Mouse (Mus musculus) hindbrain, embryonic 14.5 days (tissue): ENCODE measurements at regions not wholly inside any gene's neighbourhood (a gene's known extent, or its start where the extent isn't known, plus 50 kb on each side); places are given as distances from the start of the nearest gene placed in this dataset.

Source experiments
- ATAC-seq: fragments of 200-750 bp; cut with Nextera tagmentation; 2 replicates; pipeline ENCODE4 v1.8.0; 2017; ENCODE audit warnings: moderate number of reproducible peaks, mild to moderate bottlenecking, moderate TSS enrichment, moderate library complexity; ENCODE audit not compliant: low FRiP score
- DNase-seq: peaks from one replicate; pipeline ENCODE4 v3.0.0-alpha.2; 2015; ENCODE audit warnings: low spot score
- H3K27ac ChIP-seq: fragments of 300-500 bp; sonication (generic); 2 replicates; pipeline ENCODE4 v1.5.1; 2014; ENCODE audit warnings: mild to moderate bottlenecking, moderate library complexity
- H3K27me3 ChIP-seq: fragments of 300-500 bp; sonication (generic); 2 replicates; pipeline ENCODE4 v1.6.1; 2014; ENCODE audit warnings: mild to moderate bottlenecking, low read length, mixed read lengths; ENCODE audit not compliant: control insufficient read depth, insufficient read depth
- H3K36me3 ChIP-seq: fragments of 300-500 bp; sonication (generic); replicated peaks from 2 replicates; pipeline ENCODE4 v1.6.1; 2014; ENCODE audit not compliant: control insufficient read depth, insufficient read depth
- H3K4me1 ChIP-seq: fragments of 300-500 bp; sonication (generic); replicated peaks from 2 replicates; pipeline ENCODE4 v1.6.1; 2014; ENCODE audit warnings: antibody characterized with exemption, low read length, mixed read lengths; ENCODE audit not compliant: control insufficient read depth, insufficient read depth
- H3K4me2 ChIP-seq: fragments of 300-500 bp; sonication (generic); replicated peaks from 2 replicates; pipeline ENCODE4 v1.6.1; 2014; ENCODE audit warnings: mild to moderate bottlenecking, moderate library complexity
- H3K4me3 ChIP-seq: fragments of 300-500 bp; sonication (generic); replicated peaks from 2 replicates; pipeline ENCODE4 v1.5.1; 2014; ENCODE audit warnings: mild to moderate bottlenecking, low read length
- H3K9ac ChIP-seq: fragments of 300-500 bp; sonication (generic); 2 replicates; pipeline ENCODE4 v1.6.1; 2014
- H3K9me3 ChIP-seq: fragments of 300-500 bp; sonication (generic); 2 replicates; pipeline ENCODE4 v1.6.1; 2016; ENCODE audit warnings: low read length; ENCODE audit not compliant: control insufficient read depth
- WGBS: fragments of 180-500 bp; shearing (Covaris S2); extraction: QIAGEN DNeasy Blood & Tissue Kit; methylation state at CpG from one replicate; pipeline ENCODE4 v1.1.7; 2014; 5-methylcytosine and 5-hydroxymethylcytosine counted together

DNA sequence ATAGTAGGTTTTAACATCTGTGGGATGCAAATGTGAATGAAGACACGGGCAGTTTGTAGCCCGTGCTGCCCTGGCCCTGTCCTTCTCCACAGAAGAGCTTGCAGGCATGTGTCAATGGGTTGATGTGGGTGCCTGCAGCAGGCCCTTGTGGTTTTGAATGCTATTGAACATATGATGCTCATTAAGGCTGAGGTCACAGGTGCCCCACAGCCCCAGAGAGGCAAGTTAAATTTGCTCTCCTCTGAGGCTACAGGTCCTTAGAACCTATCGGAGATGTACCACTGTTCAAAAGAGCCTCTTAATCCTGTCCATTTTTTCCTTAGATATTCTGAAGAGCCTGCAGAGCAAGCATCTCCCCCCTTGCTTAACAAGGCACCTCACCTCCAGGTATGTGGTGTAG lies 71.7 kb upstream of the Dlg1 start:
- Histone ChIP-seq H3K4me2 (no peak overlapping the region), H3K9me3 (no peaks in the 10 kb centered on the region), H3K4me1 (peaks cover 28% of the 10 kb centered on the region), H3K27ac (peak overlapping the region; percentile 85), H3K9ac (no peak overlapping the region), H3K27me3 (no peaks in the 10 kb centered on the region), H3K36me3 (no peaks in the 10 kb centered on the region), H3K4me3 (no peak overlapping the region)
- 40% methylated on average over 3 of the region's 3 CpGs for WGBS
- DNase-seq (no peak), ATAC-seq (0 out of 2 replicates have a peak, but pooled peaks have one; percentile 4)

DNA sequence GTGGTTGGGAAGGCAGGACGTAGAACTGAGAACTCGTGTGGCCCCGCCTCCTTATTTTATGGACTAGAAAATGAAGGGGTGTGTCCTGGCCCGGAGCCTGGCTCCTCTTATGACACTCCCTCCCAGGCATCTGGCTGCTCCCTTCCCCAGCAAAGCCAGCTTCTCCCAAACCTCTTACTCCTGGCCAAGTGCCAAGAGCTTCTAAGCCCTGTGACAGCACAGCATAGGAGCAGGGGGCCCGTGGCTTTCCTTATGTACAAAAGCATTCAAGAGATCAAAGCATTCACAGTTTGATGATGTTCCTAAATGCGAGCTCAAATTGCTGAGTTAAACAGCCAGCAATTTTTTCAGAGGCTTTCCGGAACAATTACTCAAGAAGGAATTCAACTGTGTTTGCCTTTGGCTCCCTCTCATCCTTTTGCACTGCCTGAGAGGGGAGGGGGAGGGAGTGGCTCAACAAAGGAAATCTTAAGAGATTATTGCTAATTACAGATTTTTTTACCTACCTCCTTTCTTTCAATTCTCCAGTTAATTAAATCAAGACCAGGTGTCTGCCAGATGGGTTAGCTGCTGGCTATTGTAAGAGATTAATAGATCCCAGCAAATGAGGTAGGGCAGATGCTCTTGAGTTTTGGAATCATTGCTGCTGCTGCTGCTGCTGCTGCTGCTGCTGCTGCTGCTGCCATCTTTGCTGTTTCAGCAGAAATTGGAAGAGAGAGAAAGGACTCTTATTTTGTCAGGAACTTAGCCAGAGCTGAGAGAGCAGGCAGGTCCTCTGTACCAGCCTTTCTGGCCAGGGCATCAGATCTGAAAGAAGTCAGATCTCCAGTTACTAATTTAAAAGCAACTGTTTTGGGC lies 71.0 kb upstream of the Dlg1 start:
- Histone ChIP-seq H3K4me1 (peaks cover 28% of the 10 kb centered on the region), H3K9ac (no peak overlapping the region), H3K27ac (peak overlapping the region; percentile 85), H3K27me3 (no peaks in the 10 kb centered on the region), H3K36me3 (no peaks in the 10 kb centered on the region), H3K4me3 (no peak overlapping the region), H3K4me2 (peak overlapping the region; percentile 28), H3K9me3 (no peaks in the 10 kb centered on the region)
- DNase-seq, result peak; percentile 87
- ATAC-seq, result peak; percentile 94
- WGBS, result 10% methylated on average over 7 of the region's 7 CpGs

DNA sequence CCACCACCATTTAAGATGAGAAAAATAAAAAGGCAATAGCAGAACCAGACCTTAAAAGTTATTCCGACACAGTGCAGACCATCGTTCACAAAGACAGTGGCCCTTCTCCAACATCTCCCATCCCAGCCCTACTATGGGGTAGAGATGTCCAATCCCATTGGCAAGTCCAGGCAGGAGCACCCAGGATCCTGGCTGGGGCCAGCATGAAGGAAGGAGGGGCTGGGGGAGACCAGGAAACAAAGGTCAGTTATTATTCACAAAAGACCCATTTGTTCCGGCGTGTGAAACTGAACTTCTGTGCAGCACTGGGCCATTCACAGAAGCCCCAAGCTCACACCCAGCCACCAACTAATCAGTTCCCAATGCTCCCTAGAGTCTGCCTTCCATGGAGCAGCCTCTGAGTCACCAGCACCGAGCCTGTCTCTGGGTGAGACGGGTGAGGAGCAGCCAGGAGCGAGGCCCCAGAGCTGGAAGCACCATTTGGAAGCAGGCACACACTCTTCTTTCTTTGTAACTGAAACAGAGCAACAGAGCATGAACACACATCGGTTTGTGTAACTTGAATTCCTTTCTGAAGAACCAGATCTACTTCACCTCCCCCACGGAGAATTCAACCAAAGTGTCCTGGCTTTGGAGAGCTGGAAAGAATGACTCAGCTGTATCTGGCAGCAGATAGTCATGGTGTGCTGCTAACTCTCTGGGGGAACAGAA lies 70.1 kb upstream of the Dlg1 start:
- Histone ChIP-seq H3K9ac (no peak overlapping the region), H3K27me3 (no peaks in the 10 kb centered on the region), H3K4me3 (no peak overlapping the region), H3K36me3 (no peaks in the 10 kb centered on the region), H3K4me2 (peak overlapping the region; percentile 28; the same call in 1 of the 2 replicates), H3K9me3 (no peaks in the 10 kb centered on the region), H3K4me1 (peaks cover 28% of the 10 kb centered on the region), H3K27ac (peak overlapping the region; percentile 85)
- DNase-seq (no peak), ATAC-seq (peak; percentile 35; the same call in 1 of the 2 replicates)
- WGBS, result 29% methylated on average over 9 of the region's 9 CpGs

DNA sequence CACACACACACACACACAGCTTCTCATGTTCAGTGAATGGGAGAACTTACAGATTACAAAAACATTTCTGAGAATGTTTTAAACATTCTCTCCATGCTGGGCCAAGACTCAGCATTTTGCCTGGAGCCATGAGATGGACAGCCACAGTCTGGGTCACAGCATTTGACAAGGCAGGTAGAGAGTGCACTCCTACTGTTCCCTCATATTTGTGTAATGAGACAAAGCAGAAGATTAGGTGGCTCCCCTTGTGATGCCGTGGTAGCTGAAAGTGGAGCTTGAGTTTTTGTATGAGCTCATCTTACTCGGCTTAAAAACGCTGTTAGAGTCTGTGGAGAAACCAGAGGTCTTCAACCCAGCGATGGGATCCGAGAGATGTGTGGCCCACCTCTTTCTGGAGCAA lies 65.3 kb upstream of the Dlg1 start:
- DNase-seq (no peak), ATAC-seq (no peak)
- Histone ChIP-seq H3K27ac (no peak overlapping the region), H3K4me1 (peaks cover 6% of the 10 kb centered on the region), H3K9me3 (no peaks in the 10 kb centered on the region), H3K27me3 (no peaks in the 10 kb centered on the region), H3K4me2 (no peak overlapping the region), H3K4me3 (no peak overlapping the region), H3K9ac (no peak overlapping the region), H3K36me3 (no peaks in the 10 kb centered on the region)
- 89% methylated on average over 5 of the region's 5 CpGs for WGBS

DNA sequence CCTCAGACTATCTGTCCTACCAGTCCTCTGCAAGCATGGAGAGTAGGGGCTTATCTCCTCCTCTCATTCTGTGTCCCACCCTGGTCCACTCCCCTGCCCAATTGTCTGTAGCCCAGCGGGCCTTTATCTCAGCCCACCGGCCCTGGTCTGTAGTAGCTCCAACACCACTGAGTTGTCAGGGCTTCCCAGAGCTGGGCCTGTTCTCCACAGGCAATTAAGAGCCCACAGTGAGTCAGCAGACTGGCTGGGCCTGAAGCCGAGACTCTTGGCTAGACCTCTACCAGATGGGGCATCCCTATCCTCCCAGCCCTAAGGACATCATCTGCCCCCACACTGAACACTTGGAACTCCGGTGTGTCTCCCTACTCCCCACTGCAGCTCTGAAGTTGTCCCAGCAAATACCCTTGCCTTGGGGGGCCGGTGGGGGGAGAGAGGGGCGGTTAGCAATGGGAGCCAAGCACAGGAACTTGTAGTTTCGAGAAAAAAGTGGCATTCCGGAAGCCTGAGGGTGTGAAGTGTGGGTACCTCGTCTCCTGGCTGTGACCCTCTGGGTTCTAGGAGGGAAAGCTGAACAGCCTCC lies 64.7 kb upstream of the Dlg1 start:
- H3K27me3 ChIP-seq, result no peaks in the 10 kb centered on the region
- H3K9ac ChIP-seq, result no peak overlapping the region
- no peaks in the 10 kb centered on the region for H3K36me3 ChIP-seq
- no peaks in the 10 kb centered on the region for H3K9me3 ChIP-seq
- DNase-seq (no peak), ATAC-seq (no peak)
- H3K4me3 ChIP-seq, result no peak overlapping the region
- WGBS, result 83% methylated on average over 9 of the region's 9 CpGs
- no peak overlapping the region for H3K27ac ChIP-seq
- H3K4me1 ChIP-seq, result peaks cover 1% of the 10 kb centered on the region
- H3K4me2 ChIP-seq, result no peak overlapping the region

DNA sequence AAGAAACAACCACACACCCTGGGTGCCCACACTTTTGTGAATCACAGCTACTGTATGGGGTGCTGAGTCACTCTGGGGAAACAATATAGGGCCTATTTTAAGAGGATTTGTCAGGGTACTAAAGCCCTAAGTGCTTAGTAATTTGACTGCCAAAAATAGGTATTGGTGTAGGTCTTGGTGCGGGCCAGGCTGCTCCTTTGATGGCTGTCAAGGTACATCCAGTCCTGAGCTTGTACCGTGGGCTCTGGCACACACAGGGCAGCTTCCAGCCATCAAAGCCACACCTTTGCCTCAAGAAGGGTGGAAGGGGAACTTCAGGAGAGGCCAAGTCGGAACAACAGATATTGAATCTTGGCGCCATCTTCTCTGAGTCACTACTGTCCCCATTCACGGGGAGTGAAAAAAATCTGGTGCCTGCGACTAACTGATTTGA lies 64.2 kb upstream of the Dlg1 start:
- H3K27me3 ChIP-seq, result no peaks in the 10 kb centered on the region
- H3K4me2 ChIP-seq, result no peak overlapping the region
- no peaks in the 10 kb centered on the region for H3K36me3 ChIP-seq
- H3K9me3 ChIP-seq, result no peaks in the 10 kb centered on the region
- H3K9ac ChIP-seq, result no peak overlapping the region
- WGBS, result 89% methylated on average over 6 of the region's 6 CpGs
- DNase-seq, result no peak
- no peaks in the 10 kb centered on the region for H3K4me1 ChIP-seq
- no peak overlapping the region for H3K4me3 ChIP-seq
- no peak overlapping the region for H3K27ac ChIP-seq
- no peak for ATAC-seq

DNA sequence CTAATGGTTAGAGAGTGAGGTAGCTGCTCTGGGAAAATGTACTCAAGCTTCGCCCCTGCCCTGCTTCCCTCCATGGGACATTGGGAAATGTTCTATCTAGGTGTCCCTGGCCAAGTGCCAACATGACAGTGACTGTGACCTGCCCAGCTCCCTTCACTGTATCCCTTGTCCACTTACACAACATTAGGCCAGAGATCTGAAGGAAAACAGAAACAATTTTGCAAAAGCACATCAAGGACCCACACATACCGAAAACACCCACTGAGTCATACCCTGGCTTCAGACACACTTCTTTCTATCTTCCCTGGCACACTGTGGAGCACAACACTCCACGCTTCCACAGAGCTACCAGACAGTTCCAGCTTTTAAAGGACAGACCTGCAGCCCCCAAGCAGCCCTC lies 62.0 kb upstream of the Dlg1 start:
- H3K36me3 ChIP-seq, result no peaks in the 10 kb centered on the region
- no peaks in the 10 kb centered on the region for H3K9me3 ChIP-seq
- ATAC-seq, result no peak
- 89% methylated on average over 3 of the region's 3 CpGs for WGBS
- no peak overlapping the region for H3K9ac ChIP-seq
- H3K27me3 ChIP-seq, result no peaks in the 10 kb centered on the region
- no peak overlapping the region for H3K4me2 ChIP-seq
- H3K4me1 ChIP-seq, result no peaks in the 10 kb centered on the region
- H3K27ac ChIP-seq, result no peak overlapping the region
- DNase-seq, result no peak
- H3K4me3 ChIP-seq, result no peak overlapping the region

DNA sequence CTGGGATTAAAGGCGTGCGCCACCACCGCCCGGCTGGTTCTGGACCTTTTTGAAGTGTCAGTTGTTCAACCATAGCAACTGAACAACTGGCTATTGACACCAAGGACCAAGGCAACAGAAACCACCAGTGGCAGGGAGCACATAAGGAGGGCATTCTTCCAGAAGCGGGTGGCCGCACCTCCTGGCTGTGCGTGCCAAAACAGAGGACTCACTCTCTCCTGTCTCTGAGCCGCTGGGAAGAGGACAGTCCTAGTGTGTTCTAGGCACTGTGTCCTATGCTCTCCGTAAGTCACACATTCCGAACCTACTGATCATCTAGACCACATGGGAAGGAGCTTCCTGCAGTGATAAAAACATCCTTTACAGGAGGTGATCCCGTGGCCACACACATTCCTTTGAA lies 60.1 kb upstream of the Dlg1 start:
- no peaks in the 10 kb centered on the region for H3K36me3 ChIP-seq
- ATAC-seq, result no peak
- H3K4me2 ChIP-seq, result no peak overlapping the region
- WGBS, result 81% methylated on average over 11 of the region's 11 CpGs
- no peaks in the 10 kb centered on the region for H3K4me1 ChIP-seq
- no peak overlapping the region for H3K27ac ChIP-seq
- no peak for DNase-seq
- H3K9ac ChIP-seq, result no peak overlapping the region
- no peaks in the 10 kb centered on the region for H3K9me3 ChIP-seq
- H3K27me3 ChIP-seq, result no peaks in the 10 kb centered on the region
- no peak overlapping the region for H3K4me3 ChIP-seq

DNA sequence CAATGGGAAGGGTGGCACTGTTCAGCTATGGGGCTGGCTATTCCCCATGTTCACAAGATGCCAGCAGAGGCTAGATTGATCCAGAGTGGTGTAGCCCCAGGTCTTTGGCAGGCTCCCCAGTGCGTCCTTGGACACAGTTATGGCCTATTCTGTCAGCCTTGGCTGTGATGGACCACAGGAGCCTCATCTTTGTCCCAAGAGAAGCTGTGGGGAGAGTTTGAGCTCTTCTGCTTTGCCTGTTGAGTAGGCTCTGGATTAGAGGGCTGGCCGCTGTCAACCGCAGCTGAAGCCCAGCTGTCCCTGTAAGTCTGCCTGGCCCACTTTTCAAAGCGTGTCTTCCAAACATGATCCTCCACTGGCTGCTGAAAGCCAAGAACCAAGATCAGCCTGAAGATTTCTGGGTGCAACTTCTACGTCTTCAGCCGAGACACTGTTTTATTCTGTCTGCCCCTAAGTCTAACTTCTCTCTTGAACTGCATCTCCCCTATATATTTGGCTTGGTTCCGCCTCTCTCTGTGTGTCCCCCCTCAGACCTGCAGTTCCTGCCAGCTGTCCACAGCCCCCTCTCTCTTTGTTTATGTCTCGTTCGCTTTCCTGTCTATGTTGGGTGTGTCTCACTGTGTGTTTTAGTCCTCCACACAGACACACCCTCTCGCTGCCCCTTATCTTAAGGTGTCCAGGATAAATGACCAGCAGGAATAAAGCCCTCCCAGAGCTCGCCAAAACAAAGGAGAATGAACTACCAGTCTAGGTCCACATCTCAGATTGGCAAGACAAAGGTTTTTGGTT lies 56.7 kb upstream of the Dlg1 start:
- Histone ChIP-seq H3K27ac (no peak overlapping the region), H3K4me2 (no peak overlapping the region), H3K9me3 (no peaks in the 10 kb centered on the region), H3K9ac (no peak overlapping the region), H3K4me1 (no peaks in the 10 kb centered on the region), H3K4me3 (no peak overlapping the region), H3K27me3 (no peaks in the 10 kb centered on the region), H3K36me3 (no peaks in the 10 kb centered on the region)
- ATAC-seq, result no peak
- WGBS, result 80% methylated on average over 11 of the region's 11 CpGs
- no peak for DNase-seq
